Mouse (Mus musculus) liver, embryonic 18 days (tissue): ENCODE results near the gene Trappc12. TPM values are rescaled to one million over a fixed set of nuclear protein-coding genes. Genes with fewer than 3 reads are reported as not detected.

Source experiments
- polyA plus RNA-seq: library from polyadenylated mRNA; depleted of rRNA; stranded (reverse); fragments of >200 nt; gene quantifications from 2 replicates; pipeline ENCODE4 v1.2.3, GENCODE M21; 2012; rRNA removed

Gene Trappc12
- polyA plus RNA-seq, result 10.5 and 10.6 TPM in 2 replicates

DNA sequence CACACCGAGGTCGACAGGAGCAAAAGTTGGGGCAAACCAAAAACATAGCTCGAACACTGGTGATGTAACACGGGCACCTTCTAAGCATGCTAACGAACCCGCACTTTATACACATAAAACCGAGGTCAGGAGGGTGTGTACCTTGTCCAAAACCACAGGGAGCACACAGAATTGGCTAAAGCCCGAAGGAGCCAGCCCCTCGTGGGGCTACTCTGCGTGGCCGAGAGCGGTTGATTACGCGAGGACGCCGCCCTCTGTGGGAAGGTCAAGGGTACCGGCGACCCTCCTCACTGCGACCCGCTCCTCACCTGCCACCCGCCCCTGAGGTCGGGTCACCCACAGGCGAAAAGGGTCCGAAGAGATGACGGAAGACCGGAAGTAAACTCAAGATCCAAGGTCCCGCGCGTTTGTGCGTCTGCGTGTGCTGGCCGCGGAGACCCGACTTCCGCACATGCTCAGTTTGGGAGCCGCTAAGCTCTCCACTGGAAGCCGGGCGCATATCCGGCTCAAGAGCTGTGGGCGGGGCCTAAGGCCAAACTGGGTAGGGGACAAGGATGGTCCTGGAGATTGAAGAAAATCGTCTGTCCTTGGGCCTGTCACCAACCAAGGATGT lies at the start of gene Trappc12:
TSS of gene Trappc12 (minus strand) at position 452 of the 613 bp plus-strand sequence.

DNA sequence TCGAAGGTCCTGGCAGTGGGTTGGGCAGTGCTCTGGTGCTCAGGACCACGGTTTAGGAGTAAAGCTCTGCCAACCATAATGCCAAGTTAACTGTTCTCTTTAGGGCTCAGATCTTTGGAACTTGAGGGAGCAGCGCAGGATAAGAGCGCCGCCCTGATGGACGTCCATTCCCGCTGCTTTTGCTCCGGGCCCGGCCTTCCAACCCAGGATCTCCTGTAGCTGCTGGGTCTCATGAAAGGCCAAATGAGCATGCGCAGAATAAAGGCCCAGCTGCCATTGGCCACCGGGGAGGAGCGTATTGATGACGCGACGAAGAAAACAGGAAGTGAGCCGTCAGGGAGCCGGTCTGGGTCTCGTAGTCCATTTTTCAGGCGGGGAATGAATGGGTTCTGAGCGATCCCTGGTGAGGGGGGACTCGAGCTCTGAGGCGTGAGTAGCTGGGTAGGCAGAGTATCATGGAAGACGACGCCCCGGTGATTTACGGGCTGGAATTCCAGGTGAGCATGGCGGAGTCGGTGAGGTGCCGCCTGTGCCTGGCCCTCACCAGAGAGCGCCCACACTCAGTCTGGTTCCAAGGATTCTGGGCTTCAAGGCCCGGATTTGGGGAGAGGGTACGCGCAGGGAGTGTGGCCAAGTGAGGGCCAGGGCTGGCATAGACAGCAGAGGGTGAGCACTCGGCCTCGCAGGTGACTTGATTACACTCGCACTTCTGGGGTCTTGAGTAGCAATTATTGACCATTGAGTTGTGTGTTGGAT lies 1.4 kb upstream of the Trappc12 start, which contains the start of gene Eipr1:
TSS of gene Eipr1 (plus strand) at position 296 of the 756 bp plus-strand sequence.

DNA sequence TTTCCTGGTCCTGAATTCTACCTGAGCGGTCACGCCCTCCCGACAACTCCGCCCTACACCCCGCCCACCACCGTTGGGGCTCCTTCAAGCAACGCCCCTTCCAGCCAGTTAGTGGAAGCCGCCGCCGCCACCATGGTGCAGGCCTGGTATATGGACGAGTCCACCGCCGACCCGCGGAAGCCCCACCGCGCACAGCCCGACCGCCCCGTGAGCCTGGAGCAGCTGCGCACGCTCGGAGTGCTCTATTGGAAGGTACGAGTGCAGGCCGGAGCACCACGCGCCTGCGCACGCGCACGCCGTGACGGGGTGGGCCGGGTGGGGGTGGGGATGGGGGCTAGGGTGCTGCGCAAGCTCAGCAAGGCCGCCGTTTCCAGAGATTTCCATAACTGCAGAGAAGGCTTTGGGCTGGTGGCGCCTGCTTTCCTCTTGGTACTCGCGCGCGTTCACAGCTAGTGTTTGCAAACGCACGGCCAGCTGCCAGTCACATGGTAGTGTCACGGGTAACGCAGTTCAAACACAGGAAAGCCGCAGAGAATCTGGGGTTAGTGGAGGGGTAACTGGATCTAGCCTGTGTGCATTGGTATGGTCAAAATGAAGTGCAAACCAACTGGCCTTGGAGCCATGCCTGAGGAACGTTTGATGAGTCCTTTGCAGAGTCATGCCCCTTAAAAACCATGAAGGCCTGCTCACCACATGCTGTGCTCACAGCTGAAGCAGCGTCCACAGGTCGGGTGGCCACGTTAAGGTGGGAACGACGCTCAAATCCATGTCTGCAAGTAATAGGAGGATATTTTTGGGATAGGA lies 74.9 kb downstream of the Trappc12 start, which contains the start of gene Adi1:
TSS of gene Adi1 (plus strand) at position 111 of the 804 bp plus-strand sequence.

DNA sequence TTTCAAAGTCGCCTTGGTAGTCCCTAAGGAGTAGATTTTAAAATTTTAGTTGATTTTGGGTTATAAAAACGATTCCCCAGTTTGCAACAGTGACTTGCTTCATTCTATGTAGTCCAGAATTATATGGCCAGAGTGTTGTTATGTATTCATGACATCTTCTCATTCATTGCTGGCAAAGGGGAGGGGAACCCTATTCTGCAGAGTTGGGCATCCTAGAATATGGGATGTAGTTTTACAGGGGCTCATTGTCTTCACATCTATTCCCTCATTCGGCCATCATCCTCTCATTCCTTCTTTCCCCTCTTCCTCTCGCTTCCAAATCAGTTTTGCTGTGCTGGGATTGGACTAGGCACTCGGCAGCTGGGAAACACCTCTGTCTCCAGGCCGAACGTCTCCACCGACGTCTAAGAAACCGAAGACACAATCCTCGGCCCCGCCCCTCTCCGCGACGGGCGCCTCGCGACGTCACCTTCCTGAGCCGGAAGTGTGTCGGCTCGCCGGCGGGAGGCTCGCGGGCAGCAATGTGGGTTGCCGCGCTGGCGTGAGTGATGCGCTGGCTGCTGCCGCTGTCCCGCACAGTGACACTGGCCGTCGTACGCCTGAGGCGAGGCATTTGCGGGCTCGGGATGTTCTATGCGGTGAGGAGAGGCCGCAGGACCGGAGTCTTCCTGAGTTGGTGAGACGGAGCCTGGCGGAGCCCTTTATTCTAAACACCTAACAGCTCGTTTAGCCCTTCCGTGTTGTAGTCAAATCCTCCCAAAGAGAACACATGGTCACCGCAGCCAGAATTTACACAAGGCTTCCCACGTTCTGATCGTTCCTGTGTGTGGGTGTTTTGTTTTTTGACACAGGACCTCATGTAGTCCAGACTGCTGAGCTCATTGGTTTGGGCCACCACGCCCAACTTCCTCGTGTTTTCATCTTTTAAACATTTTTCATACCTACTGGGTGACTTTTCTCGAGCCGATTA lies 100.8 kb downstream of the Trappc12 start, which contains the start of gene Rnaseh1:
TSS of gene Rnaseh1 (plus strand) at position 462 of the 970 bp plus-strand sequence.

Other genes starting within 250 kb of the Trappc12 start
- not detected in 2 replicates for gene Dcdc2c, start 198.1 kb downstream of the Trappc12 start, polyA plus RNA-seq
- not detected in 2 replicates for gene Allc, start 167.9 kb downstream of the Trappc12 start, polyA plus RNA-seq
- 18.5 and 20.9 TPM in 2 replicates for gene Colec11, start 127.1 kb downstream of the Trappc12 start, polyA plus RNA-seq
- gene Rps7, start 114.5 kb downstream of the Trappc12 start, polyA plus RNA-seq, result 570 and 610 TPM in 2 replicates
- 8.8 and 9.0 TPM in 2 replicates for gene Rnaseh1, start 100.9 kb downstream of the Trappc12 start, polyA plus RNA-seq
- 32.8 and 32.9 TPM in 2 replicates for gene Adi1, start 75.2 kb downstream of the Trappc12 start, polyA plus RNA-seq
- 9.5 and 10.1 TPM in 2 replicates for gene Eipr1, start 1.3 kb upstream of the Trappc12 start, polyA plus RNA-seq